Mouse (Mus musculus): ENCODE data around the gene Upf3b.

Gene Upf3b

DNA sequence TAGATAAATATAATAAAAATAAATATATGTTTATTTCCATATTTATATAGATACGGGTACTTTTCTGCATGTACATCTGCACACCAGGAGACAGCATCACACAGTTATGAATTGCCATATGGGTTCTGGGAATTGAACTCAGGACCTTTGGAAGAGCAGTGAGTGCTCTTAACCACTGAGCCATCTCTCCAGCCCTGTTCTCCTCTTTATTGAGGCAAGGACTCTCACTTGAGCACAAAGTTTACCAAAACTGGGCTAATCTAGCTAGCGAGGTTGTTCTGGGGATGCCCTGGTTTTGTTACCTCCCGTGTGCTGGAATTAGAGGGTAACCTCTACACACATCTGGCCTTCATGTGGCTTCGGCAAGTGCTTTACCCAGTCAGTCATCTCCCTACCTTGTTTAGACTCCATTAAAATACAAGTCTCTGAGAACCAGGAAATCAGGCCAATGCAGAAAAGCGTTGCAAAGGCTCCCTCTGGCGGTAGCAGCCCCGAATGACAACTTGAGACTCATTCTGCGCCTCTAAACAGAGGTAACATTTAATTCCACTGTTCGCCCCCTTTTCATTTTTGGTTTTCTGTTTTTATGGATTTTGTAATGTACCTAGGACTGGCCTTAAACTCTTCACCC, 35.7 kb downstream of the Upf3b start:
- peak; percentile 74 for DNase-seq

DNA sequence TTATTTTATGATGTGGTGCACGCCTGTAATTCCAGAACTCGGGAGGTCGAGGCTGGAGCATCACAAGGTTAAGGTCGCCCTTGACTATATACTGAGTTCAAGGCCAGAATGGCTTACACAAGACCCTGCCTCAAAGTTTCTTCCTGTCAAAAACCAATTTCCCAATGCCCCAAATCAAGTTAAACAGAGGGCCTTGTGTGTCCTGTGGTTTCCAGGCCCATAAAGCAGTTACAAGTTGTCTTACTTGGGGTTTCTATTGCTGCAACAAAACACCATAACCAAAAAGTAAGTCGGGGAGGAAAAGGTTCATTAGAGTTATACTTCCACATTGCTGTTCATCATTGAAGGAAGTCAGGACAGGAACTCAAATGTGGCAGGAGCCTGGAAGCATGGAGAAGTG, 41.4 kb downstream of the Upf3b start:
- DNase-seq: no peak

DNA sequence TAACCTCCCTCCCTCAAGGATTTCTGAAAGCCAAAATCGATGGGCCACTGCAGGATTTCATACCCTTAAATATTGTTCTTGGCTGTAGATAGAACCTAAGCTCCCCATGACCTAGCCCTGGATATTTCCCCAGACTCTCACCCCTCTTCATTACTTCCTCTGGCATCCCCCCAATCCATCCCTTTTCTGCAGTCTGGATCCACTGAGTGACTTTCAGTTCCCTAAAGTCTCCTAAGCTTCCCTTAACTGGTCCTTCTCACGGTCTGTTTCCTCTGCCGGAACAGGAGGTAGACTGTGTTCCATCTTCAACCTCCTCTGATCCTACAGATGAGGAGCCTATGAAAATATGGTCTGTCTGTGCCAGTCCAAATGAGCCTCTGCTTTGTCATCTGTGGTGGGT, 42.8 kb downstream of the Upf3b start:
- DNase-seq: no peak

DNA sequence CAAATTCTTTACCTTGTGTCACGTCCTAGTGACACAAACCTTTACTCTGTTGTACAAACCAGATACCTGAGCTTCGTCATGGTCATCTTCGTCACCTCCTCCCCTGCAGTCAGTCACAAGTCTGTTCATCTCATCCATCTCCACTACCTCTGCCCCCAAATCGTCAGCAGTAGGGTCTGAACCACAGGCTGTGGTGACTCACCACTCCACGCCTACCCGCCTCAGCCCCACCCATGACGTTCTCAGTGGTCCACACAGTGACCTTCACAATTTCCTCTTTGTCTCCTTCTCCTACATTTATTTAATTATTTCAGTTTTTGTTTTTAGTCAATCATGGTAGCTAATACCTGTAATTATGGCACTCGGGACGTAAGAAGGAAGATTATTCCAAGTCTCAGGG, 46.2 kb downstream of the Upf3b start:
- no peak for DNase-seq

DNA sequence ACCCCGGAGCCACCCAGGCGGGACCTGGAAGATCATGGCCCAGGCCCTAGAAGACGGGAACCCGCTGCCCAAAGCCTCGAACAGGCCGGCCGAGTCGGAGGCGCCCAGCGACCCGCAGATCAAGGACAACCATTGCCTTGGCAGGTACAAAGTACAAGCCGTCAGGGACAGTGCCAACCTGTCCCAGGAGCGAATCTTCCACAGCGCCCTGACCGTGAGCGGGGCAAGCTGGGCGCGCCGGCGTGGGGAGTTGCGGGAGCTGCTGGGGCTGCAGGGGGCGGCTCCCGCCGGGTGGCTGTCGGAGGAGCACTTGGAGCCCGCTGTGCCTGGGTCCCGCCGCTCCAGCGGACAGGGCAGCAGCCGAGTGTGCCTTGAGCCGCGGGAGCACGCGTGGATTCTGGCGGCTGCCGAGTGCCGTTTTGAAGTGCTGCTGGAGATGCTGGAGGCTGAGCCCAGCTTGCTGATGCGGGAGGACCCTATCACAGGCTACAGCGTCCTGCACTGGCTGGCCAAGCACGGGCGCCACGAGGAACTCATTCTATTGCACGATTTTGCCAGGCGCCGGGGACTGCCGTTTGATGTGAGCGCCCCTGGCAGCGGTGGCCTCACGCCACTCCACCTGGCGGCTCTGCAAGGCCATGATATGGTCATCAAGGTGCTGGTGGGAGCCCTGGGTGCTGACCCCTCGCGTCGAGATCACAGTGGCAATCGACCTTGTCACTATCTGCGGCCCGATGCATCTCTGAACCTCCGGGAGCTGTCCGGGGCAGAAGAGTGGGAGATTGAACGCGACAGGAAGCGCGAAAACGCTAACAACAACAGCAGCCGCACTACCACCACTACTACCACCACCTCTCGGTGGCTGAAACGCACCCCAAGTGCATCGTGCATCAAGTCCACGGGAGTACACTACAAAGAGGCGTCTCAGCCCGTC, 61.0 kb downstream of the Upf3b start:
- peak; percentile 6 for DNase-seq

DNA sequence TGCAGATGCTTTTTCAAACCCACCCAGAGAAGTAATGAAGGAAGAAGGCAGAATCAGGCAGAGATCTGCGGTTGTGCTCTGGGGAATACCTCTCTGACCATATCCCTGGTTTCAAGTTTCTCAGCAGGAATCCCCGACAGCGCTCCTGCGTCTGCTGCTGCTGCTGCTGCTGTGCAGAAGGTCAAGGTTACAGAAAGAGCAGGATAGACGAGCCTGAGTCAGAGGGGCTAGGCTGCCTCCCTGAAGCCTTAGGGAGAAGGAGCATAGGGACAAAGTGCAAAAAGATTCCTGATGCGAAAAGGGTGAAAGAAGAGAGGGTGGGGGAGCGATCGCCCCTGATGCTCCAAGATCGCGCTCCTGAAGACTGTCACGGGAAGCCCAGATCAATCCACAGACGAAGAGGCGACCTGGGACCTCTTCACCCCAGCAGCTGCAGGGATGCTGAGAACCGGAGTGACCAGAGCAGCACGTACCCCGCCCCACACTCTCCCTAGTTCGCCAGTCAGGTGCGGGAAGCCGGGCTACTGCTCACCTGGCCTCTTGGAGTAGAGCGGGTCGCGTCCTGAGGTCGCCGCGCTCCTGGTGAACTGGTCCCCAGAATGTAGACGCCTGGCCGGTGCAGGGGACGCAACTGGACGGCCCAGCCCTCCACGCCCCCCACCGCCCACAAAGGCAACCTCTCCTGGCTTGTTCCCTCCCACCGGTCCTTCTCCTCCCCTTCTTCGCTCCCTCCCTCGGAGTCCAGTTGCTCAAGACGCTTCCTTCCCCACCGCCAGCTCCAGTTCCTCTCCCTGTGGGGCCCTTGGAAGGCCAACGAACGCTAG, 61.8 kb downstream of the Upf3b start, which contains the start of gene Sowahd:
TSS of gene Sowahd (plus strand) at position 780 of the 824 bp plus-strand sequence.
- DNase-seq: no peak

DNA sequence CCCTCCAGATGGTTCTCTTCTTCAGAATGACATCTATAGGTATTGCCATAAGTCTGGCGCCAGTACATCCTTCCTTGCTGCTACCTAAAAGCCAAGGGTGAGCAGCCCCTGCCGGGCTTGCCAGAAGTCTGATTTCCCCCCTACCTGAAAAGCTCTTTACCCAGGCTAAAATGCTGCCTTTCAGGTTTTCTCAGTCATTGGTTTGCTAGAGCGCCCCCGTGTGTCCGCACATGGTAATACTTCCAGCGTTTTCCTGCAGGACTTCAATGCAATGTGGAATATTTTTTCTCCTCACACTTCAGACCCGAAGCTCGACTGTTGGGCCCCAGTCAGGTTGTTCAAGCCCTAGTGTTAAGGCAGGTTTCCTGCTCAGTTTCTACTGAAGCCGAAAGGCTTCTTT, 67.4 kb downstream of the Upf3b start:
- peak; percentile 78 for DNase-seq

All from right cerebral cortex, postnatal 4 days (tissue).